In the genomic region with DNA sequence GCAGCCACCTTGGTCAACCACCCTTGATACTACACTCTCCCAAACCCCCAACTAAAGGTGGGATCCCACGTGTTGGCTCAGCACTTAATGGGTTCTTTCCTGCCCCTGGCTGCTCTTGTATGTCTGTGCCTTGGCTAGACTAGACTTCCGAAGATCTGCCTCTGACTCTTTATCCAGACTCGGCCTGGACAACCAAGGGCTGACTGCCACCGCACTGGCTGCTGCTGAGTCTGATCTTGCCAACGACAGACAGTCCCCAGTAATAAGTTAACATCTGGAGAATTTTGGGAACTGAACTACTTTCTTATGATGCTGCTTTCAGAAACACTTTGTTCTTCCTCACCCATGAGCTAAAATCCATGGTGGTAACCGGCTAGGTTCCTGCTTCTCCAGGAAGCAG, we compare ENCODE assay signal across 14 mouse cellular contexts.
"Had no signal": no experiment of that assay in that cellular context is flagged by ENCODE, and none has a peak within 500 bp of the region (broad histone marks: within the 10 kb centered on the region; RNA-seq: fewer than 3 reads in every experiment).

No protein-coding gene starts in this region.

- DNase-seq: liver, postnatal 0 days; lung, adult 2 months; lung, postnatal 14 days; lung, postnatal 36 days; right cerebral cortex, postnatal 14 days; spleen, adult 18-20 months; thymus, adult 18-20 months had no signal

- H3K4me2 ChIP-seq: lung, embryonic 15.5 days; midbrain, embryonic 13.5 days; midbrain, embryonic 15.5 days; neural tube, embryonic 12.5 days had no signal

- ATAC-seq: liver, postnatal 0 days; lung, postnatal 0 days; midbrain, embryonic 13.5 days; midbrain, embryonic 15.5 days had no signal

- H3K4me3 ChIP-seq: lung, embryonic 15.5 days; megakaryocyte, embryonic 14.5 days; midbrain, embryonic 13.5 days; midbrain, embryonic 15.5 days; neural tube, embryonic 12.5 days had no signal

- H3K9me3 ChIP-seq: lung, embryonic 15.5 days; midbrain, embryonic 13.5 days; midbrain, embryonic 15.5 days had no signal

- H3K27me3 ChIP-seq: lung, embryonic 15.5 days; midbrain, embryonic 15.5 days; neural tube, embryonic 12.5 days had no signal

- H3K9ac ChIP-seq: liver, postnatal 0 days; lung, embryonic 15.5 days; midbrain, embryonic 13.5 days; midbrain, embryonic 15.5 days; neural tube, embryonic 12.5 days had no signal

- H3K36me3 ChIP-seq: lung, embryonic 15.5 days; midbrain, embryonic 13.5 days; midbrain, embryonic 15.5 days; neural tube, embryonic 12.5 days had no signal

- H3K27ac ChIP-seq: lung, embryonic 15.5 days; macrophage; midbrain, embryonic 13.5 days; midbrain, embryonic 15.5 days; neural tube, embryonic 12.5 days had no signal
